Mouse (Mus musculus): ENCODE data around the gene Them7.

The Them7 gene

DNA sequence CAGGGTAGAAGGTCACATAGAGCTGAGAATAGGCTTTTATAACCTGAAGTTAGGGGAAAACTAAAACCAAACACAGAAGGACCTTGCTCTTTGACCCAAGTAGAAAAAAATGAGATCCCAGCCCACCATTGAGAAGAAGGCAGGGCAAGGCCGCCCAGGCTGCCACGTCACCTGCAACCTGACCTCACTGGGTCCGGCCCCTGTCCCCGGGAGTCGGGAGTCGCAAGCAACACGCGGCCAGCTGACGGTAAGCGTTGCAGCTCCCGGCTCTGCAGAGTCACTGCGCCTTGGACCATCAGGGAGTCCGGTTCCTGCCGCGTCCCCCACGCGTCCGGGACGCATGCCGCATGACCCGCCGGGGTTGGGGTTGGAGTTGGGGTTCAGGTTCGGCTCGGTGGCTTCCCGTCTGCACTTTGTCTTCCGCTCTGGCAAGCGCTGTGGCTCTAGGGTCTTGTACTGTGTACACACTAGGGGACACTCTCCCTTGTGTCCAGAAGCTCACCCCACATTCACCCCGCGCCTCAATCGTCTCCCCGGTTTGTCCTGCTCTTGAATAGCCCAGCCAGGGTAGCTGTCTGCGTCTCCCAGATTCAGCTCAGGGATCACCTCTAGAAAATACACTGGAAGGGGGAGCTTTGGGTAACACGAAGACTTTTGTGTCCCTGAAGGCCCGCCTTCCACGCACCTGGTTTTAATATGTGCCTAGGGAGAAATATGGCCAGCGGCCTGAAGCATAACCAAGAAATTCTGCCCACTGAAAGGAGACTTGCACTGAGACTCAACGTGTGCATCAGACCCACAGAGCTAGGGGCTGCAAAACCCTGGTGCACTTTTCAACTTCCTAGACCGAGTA is at the start of gene Them7:
Them7 (plus strand) TSS at position 187 of the 853 bp plus-strand sequence.
- no peak for DNase-seq (ENCODE audit: low read depth in 1 of 2, low spot score in 2 of 2)

- DNase-seq (ENCODE audit: low read depth in 1 of 2, low spot score in 2 of 2), result no peak
These were observed 45.2 kb upstream of the Them7 start for GRCm38 (mm10) chr2:105178871-105179270.

DNA sequence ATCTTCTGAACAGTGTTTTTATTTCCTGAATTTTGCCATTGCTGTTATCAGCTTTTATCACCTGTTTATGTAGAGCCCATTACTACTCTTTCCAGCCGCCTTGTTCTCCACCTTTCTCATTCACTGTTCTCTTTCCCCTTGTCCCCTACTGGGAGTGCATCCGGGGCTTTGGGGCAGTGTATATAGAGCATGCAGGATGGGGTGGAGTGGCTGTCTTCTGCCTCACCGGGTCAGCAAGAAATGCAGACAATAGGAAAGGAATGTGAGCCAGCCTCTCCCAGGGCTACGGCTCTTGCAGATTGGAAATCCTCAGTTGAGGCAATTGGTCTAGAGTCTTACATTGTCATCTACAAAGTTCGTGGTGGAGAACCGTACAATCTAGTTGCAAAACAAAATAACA is 41.6 kb upstream of the Them7 start:
- no peak for DNase-seq (ENCODE audit: low read depth in 1 of 2, low spot score in 2 of 2)

DNA sequence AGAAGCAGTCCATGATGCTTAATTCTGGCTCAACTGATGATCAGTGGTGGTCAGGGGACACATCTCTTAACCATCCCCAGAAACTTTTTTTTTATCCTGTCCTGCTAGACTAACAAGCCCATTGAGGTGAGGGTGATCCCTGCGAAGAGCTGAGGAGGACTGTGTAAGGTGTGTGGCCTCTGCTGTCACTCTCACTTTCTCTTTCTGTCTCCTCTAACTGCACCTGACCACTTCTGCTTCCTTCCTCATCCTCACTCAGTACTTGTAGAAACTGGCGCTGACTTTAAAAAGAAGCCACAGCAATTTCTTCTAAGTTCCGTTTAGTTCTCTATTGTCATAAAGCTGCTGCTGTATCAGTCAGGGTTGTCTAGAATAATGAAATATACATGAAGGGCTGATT is 39.0 kb upstream of the Them7 start:
- DNase-seq (ENCODE audit: low read depth in 1 of 2, low spot score in 2 of 2), result no peak

- DNase-seq (ENCODE audit: low read depth in 1 of 2, low spot score in 2 of 2), result no peak
These were observed 38.2 kb upstream of the Them7 start for GRCm38 (mm10) chr2:105185768-105186529.

DNA sequence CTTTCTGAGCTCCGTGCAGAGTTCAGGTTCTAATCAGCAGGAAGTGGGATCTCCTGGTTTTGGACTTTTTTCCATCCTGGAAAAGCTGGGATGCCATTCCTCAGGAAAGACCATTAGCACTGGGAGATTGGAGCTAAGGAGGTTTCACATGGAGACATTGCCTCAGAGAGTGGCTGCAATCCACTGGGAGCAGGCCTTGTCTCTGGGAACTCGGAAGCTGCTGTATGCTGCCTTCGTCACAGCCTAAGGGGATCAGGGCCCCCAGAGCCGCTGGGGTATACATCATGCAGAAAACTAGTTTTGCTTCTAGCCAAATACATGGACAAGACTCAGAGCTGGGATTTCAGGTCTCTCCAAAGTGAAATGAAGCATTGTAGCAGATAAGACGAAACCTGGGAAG is 37.5 kb upstream of the Them7 start:
- DNase-seq (ENCODE audit: low read depth in 1 of 2, low spot score in 2 of 2), result no peak

DNA sequence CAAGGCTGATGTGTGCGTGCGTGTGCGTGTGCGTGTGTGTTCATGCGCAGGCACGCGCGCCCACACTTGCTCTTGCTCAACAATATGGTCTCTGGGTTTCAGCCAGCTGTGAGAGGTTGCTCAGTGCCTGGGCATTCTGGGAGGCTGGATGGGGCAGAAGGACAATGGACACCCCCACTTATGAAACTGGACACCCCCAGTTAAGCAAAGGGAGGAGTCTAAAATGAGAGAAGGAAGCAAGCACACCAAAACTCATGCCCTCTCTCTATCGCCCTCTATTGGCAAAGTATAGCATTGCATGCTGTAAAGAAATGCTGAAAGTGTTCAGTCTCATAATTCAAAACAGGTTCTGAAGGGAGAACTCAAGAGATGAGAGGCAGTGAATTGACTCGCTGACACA is 35.9 kb upstream of the Them7 start:
- DNase-seq (ENCODE audit: low read depth in 1 of 2, low spot score in 2 of 2), result no peak

DNA sequence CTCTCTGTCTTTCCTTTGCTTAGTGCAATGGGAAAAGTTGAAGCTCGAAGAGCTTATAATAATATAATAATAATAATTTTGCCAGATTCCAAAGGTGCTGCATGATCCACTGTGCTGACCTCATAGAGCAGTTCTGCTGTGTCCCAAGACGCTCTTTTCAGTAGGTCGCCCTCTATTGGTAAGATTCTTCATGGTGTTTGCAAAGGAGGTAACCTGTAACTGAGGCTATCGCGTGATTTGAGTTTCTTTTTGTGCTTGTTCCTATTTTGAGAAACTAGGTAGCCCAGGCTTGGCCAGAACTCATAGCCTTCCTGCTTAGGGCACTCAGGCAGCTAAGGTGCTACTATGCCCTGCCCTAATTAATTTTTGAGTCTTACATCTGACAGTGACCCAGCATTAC is 34.8 kb upstream of the Them7 start:
- no peak for DNase-seq (ENCODE audit: low read depth in 1 of 2, low spot score in 2 of 2)

GRCm38 (mm10) chr2:105200152-105200551 is 24.0 kb upstream of the Them7 start:
- DNase-seq (ENCODE audit: low read depth in 1 of 2, low spot score in 2 of 2), result no peak

GRCm38 (mm10) chr2:105206563-105207174 is 17.5 kb upstream of the Them7 start:
- no peak for DNase-seq (ENCODE audit: low read depth in 1 of 2, low spot score in 2 of 2)

DNA sequence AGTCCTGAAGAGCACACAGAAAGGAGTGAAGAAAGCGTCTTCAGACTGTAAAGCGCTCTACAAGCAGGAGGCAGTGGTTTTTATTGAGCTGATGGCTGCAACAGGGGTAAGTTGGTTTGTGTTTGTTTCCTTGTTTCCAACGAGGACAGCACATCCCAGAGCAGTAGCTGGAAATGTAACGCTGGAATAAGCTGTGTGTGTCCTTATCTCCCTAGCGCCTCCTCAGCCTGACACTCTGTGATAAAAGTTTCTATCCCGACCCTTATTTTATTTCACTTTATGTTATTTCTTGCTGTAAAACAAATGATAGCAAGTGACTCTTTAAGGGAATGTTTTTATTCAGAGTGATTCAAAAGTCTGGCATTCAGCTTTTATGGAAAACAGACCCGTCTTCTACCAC is 11.3 kb upstream of the Them7 start:
- DNase-seq (ENCODE audit: low read depth in 1 of 2, low spot score in 2 of 2), result no peak

GRCm38 (mm10) chr2:105215914-105216313 is 8.2 kb upstream of the Them7 start:
- DNase-seq (ENCODE audit: low read depth in 1 of 2, low spot score in 2 of 2), result no peak

DNA sequence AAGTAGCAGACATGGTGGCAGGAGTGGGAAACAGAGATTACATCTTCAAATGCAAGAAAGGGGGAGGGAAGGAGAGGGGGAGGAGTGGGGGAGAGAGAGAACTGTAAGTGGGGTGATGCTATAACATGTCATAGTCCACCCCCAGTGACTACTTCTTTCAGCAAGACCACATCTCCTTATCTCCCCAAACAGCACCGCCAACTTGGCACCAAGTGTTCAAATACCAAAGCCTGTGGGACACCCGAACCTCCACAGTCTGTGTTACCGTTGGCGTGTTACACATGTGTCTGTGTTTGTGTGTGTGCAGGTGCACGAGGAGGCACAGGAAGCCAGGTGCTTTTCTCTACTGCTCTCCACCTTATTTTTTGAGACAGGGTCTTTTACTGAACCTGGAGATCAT is 4.9 kb upstream of the Them7 start:
- DNase-seq (ENCODE audit: low read depth in 1 of 2, low spot score in 2 of 2), result no peak

DNA sequence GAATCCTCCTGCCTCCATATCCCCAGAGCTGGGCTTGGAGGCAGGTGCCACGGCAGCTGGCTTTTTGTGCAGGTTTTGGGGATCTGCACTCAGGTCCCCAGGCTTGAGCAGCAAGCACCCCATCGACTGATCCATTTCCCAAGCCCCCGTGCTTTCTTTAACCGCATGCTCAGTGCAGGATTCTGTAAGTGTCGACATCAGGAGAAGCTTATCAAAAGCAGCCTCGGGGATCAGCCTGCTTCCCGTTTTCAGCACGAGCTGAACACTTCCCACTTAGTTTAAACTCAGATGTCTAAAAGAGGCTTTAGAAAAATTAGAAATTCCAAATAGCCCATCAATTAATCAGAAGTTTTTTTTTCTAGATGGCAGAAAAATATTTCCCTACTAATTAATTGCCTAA is 4.5 kb upstream of the Them7 start:
- no peak for DNase-seq (ENCODE audit: low read depth in 1 of 2, low spot score in 2 of 2)

DNA sequence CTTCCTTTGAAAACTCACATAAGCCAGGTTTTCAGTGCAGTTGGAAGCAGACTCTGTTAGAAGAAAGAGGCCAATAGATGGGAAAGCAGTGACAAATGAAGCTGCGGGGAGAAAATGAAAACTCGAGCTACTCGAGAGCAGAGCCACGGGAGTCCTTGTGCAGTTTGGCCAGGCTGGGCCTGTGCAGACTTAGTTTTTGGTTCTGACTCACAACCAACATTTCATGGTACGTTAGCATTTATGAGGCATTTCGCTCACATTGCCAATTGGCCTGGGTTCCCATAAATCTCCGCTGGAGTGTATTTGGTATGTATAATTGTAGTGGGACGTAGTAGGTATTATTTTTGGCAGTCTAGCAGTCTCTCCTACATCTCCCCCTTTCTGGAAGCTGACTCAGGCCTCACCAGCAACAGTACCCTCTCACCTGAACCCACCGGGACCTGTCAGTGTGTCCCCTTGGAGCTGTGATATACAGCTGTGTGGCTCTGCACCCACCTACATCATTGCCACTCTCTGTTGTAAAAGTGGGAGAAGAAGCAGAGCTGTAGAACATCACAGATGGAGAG is 3.3 kb upstream of the Them7 start:
- DNase-seq (ENCODE audit: low read depth in 1 of 2, low spot score in 2 of 2), result no peak

DNA sequence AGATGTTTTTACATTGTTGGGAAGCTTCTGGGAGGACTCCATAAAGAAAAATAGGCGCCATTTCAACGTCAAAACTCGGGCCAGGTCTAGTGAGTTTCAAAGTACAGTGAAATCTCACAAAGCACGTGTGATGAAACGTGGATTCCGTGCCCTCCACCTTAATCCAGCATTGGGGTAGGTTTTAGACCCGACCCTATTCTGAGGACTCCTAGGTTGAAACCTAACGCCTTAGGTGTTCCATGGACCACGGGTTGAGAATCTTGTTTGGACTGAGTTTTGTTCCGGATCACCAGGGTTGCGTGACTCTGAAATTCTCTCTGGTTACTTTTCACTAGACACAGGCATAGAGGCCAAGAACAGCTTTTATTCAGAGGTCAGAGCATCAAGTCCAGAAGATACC is 514 bp upstream of the Them7 start:
- no peak for DNase-seq (ENCODE audit: low read depth in 1 of 2, low spot score in 2 of 2)

- DNase-seq (ENCODE audit: low read depth in 1 of 2, low spot score in 2 of 2), result no peak
These were observed 861 bp downstream of the Them7 start for GRCm38 (mm10) chr2:105224987-105225375.

DNA sequence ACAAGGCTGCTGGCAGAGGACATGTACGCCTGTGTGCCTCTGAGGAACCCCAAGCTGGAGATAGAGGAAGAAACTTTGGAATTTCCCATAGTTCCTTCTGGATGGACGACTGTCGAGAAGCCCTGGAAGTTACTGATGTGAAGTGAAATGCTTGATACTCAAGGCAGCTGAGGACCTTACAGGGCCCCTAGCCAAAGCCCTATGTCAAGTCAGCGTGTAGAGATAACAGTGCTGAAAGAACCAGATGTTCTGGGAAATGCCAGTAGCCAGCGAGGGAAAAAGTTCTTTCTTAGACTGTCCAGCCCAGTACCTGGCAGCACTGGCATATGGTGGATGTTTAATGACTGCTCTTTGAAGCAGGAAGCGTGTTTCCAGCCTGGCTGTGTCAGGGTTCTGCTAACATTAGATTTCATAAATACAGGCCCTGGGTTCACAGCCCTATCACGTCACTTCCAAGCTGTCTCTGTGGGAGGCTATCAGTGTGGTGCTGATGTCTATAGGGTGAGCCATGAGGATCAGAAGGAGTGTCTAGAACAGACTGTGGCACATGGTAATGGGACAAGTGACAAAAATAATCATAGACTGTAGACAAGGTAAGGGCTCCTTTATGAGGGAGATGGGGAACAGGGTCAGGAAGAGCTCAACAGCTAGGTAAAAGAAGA is 2.3 kb downstream of the Them7 start:
- DNase-seq (ENCODE audit: low read depth in 1 of 2, low spot score in 2 of 2), result no peak

GRCm38 (mm10) chr2:105228416-105228815 is 4.3 kb downstream of the Them7 start:
- no peak for DNase-seq (ENCODE audit: low read depth in 1 of 2, low spot score in 2 of 2)

- no peak for DNase-seq (ENCODE audit: low read depth in 1 of 2, low spot score in 2 of 2)
These were observed 6.2 kb downstream of the Them7 start for GRCm38 (mm10) chr2:105230333-105230732.

- DNase-seq (ENCODE audit: low read depth in 1 of 2, low spot score in 2 of 2), result no peak
These were observed 8.3 kb downstream of the Them7 start for GRCm38 (mm10) chr2:105232386-105232785.

Measured in monocyte, adult 2 months (primary cell).